24 mouse cellular contexts compared by ENCODE assay signal in genomic region chr1:44891611-44892010, GRCm38 (mm10).
DNase-seq lines count a peak whose midpoint lies in the region; ATAC-seq and TF ChIP-seq lines count a peak whose summit lies in the region.
"Had no signal": no experiment of that assay in that cellular context is flagged by ENCODE, and none has a peak within 500 bp of the region (broad histone marks: within the 10 kb centered on the region; RNA-seq: fewer than 3 reads in every experiment).

No protein-coding gene starts in this region.

- no peak for DNase-seq in gastrocnemius, adult 2 months
- no peak for DNase-seq in gastrocnemius, postnatal 25 days
- peak; percentile 44 for DNase-seq in ES-CJ7 (ENCODE audit: low read depth, low spot score)
- peak; percentile 50 for DNase-seq in R1 (ENCODE audit: low read depth, low spot score)
- no peak for DNase-seq in embryonic facial prominence, embryonic 14.5 days (ENCODE audit: low spot score)
- DNase-seq in embryo, embryonic 10.5 days (ENCODE audit: low spot score), result no peak
- DNase-seq in layer of hippocampus, postnatal 25 days (ENCODE audit: extremely low spot score in 1 of 2, low spot score in 1 of 2), result no peak
- DNase-seq: adrenal gland, adult 8-10 months; adrenal gland, postnatal 14 days; adrenal gland, postnatal 36 days; cerebellum, adult 11-12 months; cerebellum, adult 2 months; cerebellum, adult 9-10 months; cerebellum, postnatal 10 days; cerebellum, postnatal 25 days; embryo, embryonic 11 days; forebrain, postnatal 0 days had no signal

- intact Hi-C loops in gastrocnemius, adult 2 months (cut with DNase I), result no loop called here

- H3K27me3 ChIP-seq in embryonic facial prominence, embryonic 14.5 days (replicated peaks; ENCODE audit: control insufficient read depth, insufficient read depth, low read length), result no peaks in the 10 kb centered on the region
- H3K27me3 ChIP-seq: embryonic facial prominence, embryonic 12.5 days; forebrain, embryonic 13.5 days; forebrain, embryonic 15.5 days had no signal

- peak overlapping the region; percentile 46; the same call in 1 of the 2 replicates for H3K27ac ChIP-seq in gastrocnemius, adult 2 months
- H3K27ac ChIP-seq in embryonic facial prominence, embryonic 14.5 days (replicated peaks; ENCODE audit: low read depth, low read length), result peak overlapping the region; percentile 34; the same call in 1 of the 2 replicates
- H3K27ac ChIP-seq: embryonic facial prominence, embryonic 12.5 days; forebrain, embryonic 13.5 days; forebrain, embryonic 15.5 days had no signal

- no peaks in the 10 kb centered on the region for H3K36me3 ChIP-seq in embryonic facial prominence, embryonic 14.5 days (ENCODE audit: control insufficient read depth, insufficient read depth, low read length)
- H3K36me3 ChIP-seq: embryonic facial prominence, embryonic 12.5 days; forebrain, embryonic 15.5 days; G1E had no signal

- H3K4me1 ChIP-seq in embryonic facial prominence, embryonic 14.5 days (ENCODE audit: control insufficient read depth, insufficient read depth, low read length), result no peaks in the 10 kb centered on the region
- H3K4me1 ChIP-seq: forebrain, embryonic 13.5 days; forebrain, embryonic 15.5 days had no signal

- TF ChIP-seq CTCF in gastrocnemius, adult 2 months (IDR thresholded peaks at IDR 0.05), result no peak

- H3K4me3 ChIP-seq in gastrocnemius, adult 2 months, result no peak overlapping the region
- H3K4me3 ChIP-seq in embryonic facial prominence, embryonic 14.5 days (ENCODE audit: low read depth, low read length), result no peak overlapping the region
- H3K4me3 ChIP-seq: embryonic facial prominence, embryonic 12.5 days; forebrain, embryonic 13.5 days; forebrain, embryonic 15.5 days had no signal

- no peak overlapping the region for H3K9ac ChIP-seq in embryonic facial prominence, embryonic 14.5 days (ENCODE audit: low read depth, low read length)
- H3K9ac ChIP-seq: embryonic facial prominence, embryonic 12.5 days; forebrain, embryonic 13.5 days; forebrain, embryonic 15.5 days; forebrain, postnatal 0 days had no signal

- H3K9me3 ChIP-seq in embryonic facial prominence, embryonic 14.5 days (ENCODE audit: control insufficient read depth, low read length), result no peaks in the 10 kb centered on the region
- H3K9me3 ChIP-seq: embryonic facial prominence, embryonic 12.5 days; forebrain, embryonic 13.5 days; forebrain, embryonic 15.5 days; G1E had no signal

- no peak overlapping the region for H3K4me2 ChIP-seq in embryonic facial prominence, embryonic 14.5 days (ENCODE audit: low read depth, low read length)
- H3K4me2 ChIP-seq: embryonic facial prominence, embryonic 12.5 days; forebrain, embryonic 13.5 days; forebrain, embryonic 15.5 days had no signal

- ATAC-seq in embryonic facial prominence, embryonic 14.5 days (ENCODE audit: low read depth), result no peak
- ATAC-seq in erythroblast, adult 5-6 weeks (replicated peaks; ENCODE audit: low FRiP score, poor library complexity, severe bottlenecking), result no peak
- ATAC-seq: activated CD4-positive, CD25-positive, alpha-beta regulatory T cell, adult 4 months; forebrain, embryonic 13.5 days; forebrain, embryonic 15.5 days; forebrain, postnatal 0 days; Patski had no signal

Comparison
In these comparisons a context has a peak if more than half of its experiments do, and no peak if none do; other contexts are left out.
1. DNase-seq: peak in ES-CJ7 (single experiment) and R1 (single experiment); none in gastrocnemius, adult 2 months (single experiment), gastrocnemius, postnatal 25 days (single experiment), embryonic facial prominence, embryonic 14.5 days (single experiment), embryo, embryonic 10.5 days (single experiment) and layer of hippocampus, postnatal 25 days (0 of 2).